ENCODE assay signal across 13 mouse cellular contexts in the genomic region with DNA sequence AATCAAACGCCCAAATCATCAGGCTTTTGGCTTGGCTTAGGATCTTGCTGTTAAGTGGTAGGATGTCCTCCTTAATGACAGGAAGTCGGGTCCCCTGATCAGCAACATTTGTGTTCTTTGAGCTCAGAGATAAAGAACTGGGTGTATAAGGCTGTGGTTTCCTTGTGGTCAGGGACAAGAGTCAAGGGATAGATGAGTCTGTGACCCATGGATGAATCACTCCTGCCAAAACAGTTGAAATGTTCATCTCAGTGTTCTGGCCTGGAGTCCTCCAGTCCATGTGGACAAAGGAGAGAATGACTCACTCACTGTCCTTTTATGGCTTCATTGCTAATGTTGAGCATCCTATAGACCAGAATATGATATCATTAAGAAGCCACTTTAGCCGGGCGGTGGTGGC.
DNase-seq lines count a peak whose midpoint lies in the region; ATAC-seq and TF ChIP-seq lines count a peak whose summit lies in the region.
"Had no signal": no experiment of that assay in that cellular context is flagged by ENCODE, and none has a peak within 500 bp of the region (broad histone marks: within the 10 kb centered on the region; RNA-seq: fewer than 3 reads in every experiment).

No protein-coding gene starts in this region.

- TF ChIP-seq EP300 in MEL (IDR thresholded peaks at IDR 0.05; ENCODE audit: low read depth in 1 of 2, low read length in 2 of 2) = peak; percentile 34 to 46; a peak in 3 of 4 replicates

- TF ChIP-seq POLR2A in liver, adult 2 months (IDR thresholded peaks at IDR 0.05; ENCODE audit: extremely low read depth, insufficient read depth, low read length) = no peak
- no peak for TF ChIP-seq POLR2A in MEL (IDR thresholded peaks at IDR 0.05; ENCODE audit: control insufficient read depth in 1 of 2, insufficient read depth in 1 of 2, low read depth in 1 of 2, low read length in 2 of 2, poor library complexity in 1 of 2)

- no peak overlapping the region for H3K27ac ChIP-seq in liver, adult 2 months (replicated peaks; ENCODE audit: insufficient read depth, low read depth, low read length)
- no peak overlapping the region for H3K27ac ChIP-seq in liver, embryonic 12.5 days
- H3K27ac ChIP-seq in MEL (ENCODE audit: control insufficient read depth, low read depth, low read length) = no peak overlapping the region

- no peak overlapping the region for H3K4me2 ChIP-seq in liver, embryonic 12.5 days
- H3K4me2 ChIP-seq: lung, embryonic 14.5 days had no signal

- DNase-seq in gastrocnemius, adult 18-20 months (ENCODE audit: low spot score) = peak; percentile 4
- no peak for DNase-seq in gastrocnemius, postnatal 25 days
- peak; percentile 17 for DNase-seq in liver, adult 2 months (ENCODE audit: extremely low read depth, low read depth, low spot score)
- peak; percentile 31 for DNase-seq in MEL (ENCODE audit: low read depth, low spot score)
- peak; percentile 3 for DNase-seq in large intestine, adult 2 months (ENCODE audit: low read depth, low spot score)
- no peak for DNase-seq in urinary bladder, adult 2 months (ENCODE audit: low spot score)
- DNase-seq in gastrocnemius, postnatal 36 days = no peak
- DNase-seq: cerebellum, postnatal 25 days; lung, embryonic 14.5 days; right cerebral cortex, postnatal 25 days; thymus, postnatal 25 days had no signal

- H3K4me3 ChIP-seq in liver, adult 2 months (ENCODE audit: insufficient read depth, low read depth, low read length) = no peak overlapping the region
- H3K4me3 ChIP-seq in liver, embryonic 12.5 days = no peak overlapping the region
- no peak overlapping the region for H3K4me3 ChIP-seq in MEL (ENCODE audit: control insufficient read depth in 1 of 2, insufficient read depth in 1 of 2, low read depth in 2 of 2, low read length in 2 of 2)

- no peaks in the 10 kb centered on the region for H3K79me2 ChIP-seq in liver, adult 2 months (ENCODE audit: control insufficient read depth, insufficient read depth, low read length)
- H3K79me2 ChIP-seq in MEL (ENCODE audit: control insufficient read depth, insufficient read depth, low read length, poor library complexity) = no peaks in the 10 kb centered on the region

- H3K9ac ChIP-seq in liver, adult 2 months (ENCODE audit: low read depth, low read length) = no peak overlapping the region
- no peak overlapping the region for H3K9ac ChIP-seq in liver, embryonic 12.5 days
- no peak overlapping the region for H3K9ac ChIP-seq in MEL (ENCODE audit: control insufficient read depth, low read depth, low read length, poor library complexity, severe bottlenecking)
- H3K9ac ChIP-seq: lung, embryonic 14.5 days had no signal

- H3K27me3 ChIP-seq in liver, adult 2 months (ENCODE audit: control insufficient read depth, insufficient read depth, low read length) = 0 out of 2 replicates have a peak, but pooled peaks cover 2% of the 10 kb centered on the region
- H3K27me3 ChIP-seq in liver, embryonic 12.5 days (replicated peaks) = peaks cover 7% of the 10 kb centered on the region; the same call in 1 of the 2 replicates
- peaks cover 0 to 2% of the 10 kb centered on the region in 2 experiments; a peak in 2 of 4 replicates for H3K27me3 ChIP-seq in MEL (ENCODE audit: control insufficient read depth in 1 of 2, insufficient read depth in 2 of 2, low read length in 2 of 2)

- intact Hi-C loops in gastrocnemius, postnatal 36 days (cut with DNase I) = loop anchor here (10.0 kb wide), 2 partner anchors 503 to 547 kb away; no protein-coding TSS in a partner anchor

- H3K4me1 ChIP-seq in liver, adult 2 months (ENCODE audit: control insufficient read depth, insufficient read depth, low read length) = no peaks in the 10 kb centered on the region
- no peaks in the 10 kb centered on the region for H3K4me1 ChIP-seq in liver, embryonic 12.5 days
- H3K4me1 ChIP-seq in MEL (ENCODE audit: control insufficient read depth in 1 of 2, insufficient read depth in 2 of 2, low read length in 2 of 2) = no peaks in the 10 kb centered on the region

- H3K36me3 ChIP-seq in liver, adult 2 months (ENCODE audit: control insufficient read depth, insufficient read depth, low read length) = no peaks in the 10 kb centered on the region
- H3K36me3 ChIP-seq in liver, embryonic 12.5 days = no peaks in the 10 kb centered on the region
- H3K36me3 ChIP-seq in MEL (ENCODE audit: control insufficient read depth in 1 of 2, insufficient read depth in 2 of 2, low read length in 2 of 2) = no peaks in the 10 kb centered on the region

- no peaks in the 10 kb centered on the region for H3K9me3 ChIP-seq in liver, embryonic 12.5 days (replicated peaks)
- no peaks in the 10 kb centered on the region for H3K9me3 ChIP-seq in MEL (replicated peaks; ENCODE audit: insufficient read depth, low read length)

- 50% methylated on average over 4 of the region's 4 CpGs for WGBS in liver, adult 2 months
- WGBS in liver, embryonic 12.5 days (ENCODE audit: insufficient replicate concordance) = 22% methylated on average over 4 of the region's 4 CpGs
- 39% methylated on average over 4 of the region's 4 CpGs for WGBS in large intestine, adult 2 months

- no peak for ATAC-seq in liver, embryonic 12.5 days
- ATAC-seq: forebrain, embryonic 16.5 days had no signal

- TF ChIP-seq CTCF in liver, adult 2 months (IDR thresholded peaks at IDR 0.05; ENCODE audit: low read depth, low read length) = no peak
- TF ChIP-seq CTCF in MEL (IDR thresholded peaks at IDR 0.05 in 2 of 3, conservative IDR thresholded peaks at IDR 0.05 in 1 of 3; ENCODE audit: control insufficient read depth in 1 of 3, insufficient read depth in 1 of 3, low read depth in 2 of 3, low read length in 3 of 3, poor library complexity in 1 of 3, severe bottlenecking in 1 of 3) = no peak

- TF ChIP-seq RAD21 in MEL (IDR thresholded peaks at IDR 0.05; ENCODE audit: low read depth, low read length) = no peak

TF ChIP-seq in MEL, 35 proteins besides CTCF, POLR2A, EP300 and RAD21:
- TF ChIP-seq ZNF384 (IDR thresholded peaks at IDR 0.05; ENCODE audit: low read depth, low read length) (no peak), RCOR1 (IDR thresholded peaks at IDR 0.05; ENCODE audit: low read depth, low read length) (0 out of 2 replicates have a peak, but pooled peaks have one; percentile 20), ZMIZ1 (IDR thresholded peaks at IDR 0.05; ENCODE audit: low read depth, low read length) (no peak)

Comparison
In these comparisons a context has a peak if more than half of its experiments do, and no peak if none do; other contexts are left out.
1. DNase-seq: peak in gastrocnemius, adult 18-20 months (single experiment), liver, adult 2 months (single experiment), MEL (single experiment) and large intestine, adult 2 months (single experiment); none in gastrocnemius, postnatal 25 days (single experiment), urinary bladder, adult 2 months (single experiment) and gastrocnemius, postnatal 36 days (0 of 2).